Mouse (Mus musculus) macrophage (primary cell): ENCODE results near the gene C1ql3. TPM values are rescaled to one million over a fixed set of nuclear protein-coding genes. Genes with fewer than 3 reads are reported as not detected.

Source experiments
- H3K27ac ChIP-seq: fragments of 350-480 bp; formaldehyde crosslinking; 2 replicates; pipeline ENCODE4 v1.9.0; 2021
- H3K36me3 ChIP-seq: fragments of 350-480 bp; formaldehyde crosslinking; 2 replicates; pipeline ENCODE4 v1.9.0; 2021; ENCODE audit errors: inconsistent target
- H3K4me3 ChIP-seq: fragments of 350-480 bp; formaldehyde crosslinking; 2 replicates; pipeline ENCODE4 v1.9.0; 2021; ENCODE audit errors: inconsistent target
- H3K79me2 ChIP-seq: fragments of 350-480 bp; formaldehyde crosslinking; 2 replicates; pipeline ENCODE4 v1.9.0; 2021; ENCODE audit errors: inconsistent target
- WGBS: methylation state at CpG from one replicate; pipeline ENCODE4 v1.1.7; 2026; ENCODE audit warnings: inconsistent platforms; ENCODE audit not compliant: missing documents; 5-methylcytosine and 5-hydroxymethylcytosine counted together
- polyA plus RNA-seq: library from polyadenylated mRNA; stranded (reverse); fragments of 250-400 nt; gene quantifications from 3 replicates; pipeline ENCODE4 v1.2.4, GENCODE M21; 2018; ENCODE audit warnings: inconsistent platforms

Gene C1ql3
- polyA plus RNA-seq, 1 experiment from 2014 or later, result not detected

DNA sequence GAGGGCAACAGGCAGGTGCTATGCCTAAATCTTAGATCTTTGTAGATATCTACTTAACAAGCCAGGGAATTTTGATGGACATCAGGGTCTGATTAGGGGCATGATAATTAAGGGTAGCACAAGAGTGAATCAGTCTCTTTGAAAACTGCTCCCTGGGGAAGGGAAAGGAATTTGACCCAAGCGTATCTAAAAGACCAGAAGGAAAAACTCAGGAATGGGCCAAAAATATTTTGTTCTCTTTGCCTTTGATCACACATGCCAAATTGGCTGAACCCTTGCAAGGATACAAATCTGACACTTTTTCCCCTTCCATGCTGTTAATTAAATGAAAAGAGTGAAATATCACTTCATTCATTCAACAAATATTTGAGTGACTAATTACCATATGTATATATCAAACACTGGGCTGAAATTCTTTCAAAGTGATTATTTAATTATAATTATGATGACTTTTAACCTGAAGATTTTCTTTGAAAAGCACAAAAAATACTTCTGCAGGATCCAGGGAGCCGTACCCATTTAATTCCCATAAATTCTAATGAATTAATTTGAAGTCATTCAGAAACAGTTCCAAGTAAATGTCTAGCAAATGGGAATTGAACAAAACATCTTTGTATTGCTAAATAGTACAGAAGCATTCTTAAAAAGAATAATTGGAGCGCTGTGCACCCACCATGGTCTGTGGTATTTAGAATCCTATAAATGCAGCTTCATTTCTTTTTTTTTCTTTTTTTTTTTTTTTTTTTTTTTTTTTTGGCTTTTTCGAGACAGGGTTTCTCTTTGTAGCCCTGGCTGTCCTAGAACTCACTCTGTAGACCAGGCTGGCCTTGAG lies 26.5 kb downstream of the C1ql3 start:
- no peak overlapping the region for H3K27ac ChIP-seq
- no peaks in the 10 kb centered on the region for H3K79me2 ChIP-seq
- 100% methylated on average over 3 of the region's 4 CpGs for WGBS
- no peaks in the 10 kb centered on the region for H3K36me3 ChIP-seq
- H3K4me3 ChIP-seq, result no peak overlapping the region

DNA sequence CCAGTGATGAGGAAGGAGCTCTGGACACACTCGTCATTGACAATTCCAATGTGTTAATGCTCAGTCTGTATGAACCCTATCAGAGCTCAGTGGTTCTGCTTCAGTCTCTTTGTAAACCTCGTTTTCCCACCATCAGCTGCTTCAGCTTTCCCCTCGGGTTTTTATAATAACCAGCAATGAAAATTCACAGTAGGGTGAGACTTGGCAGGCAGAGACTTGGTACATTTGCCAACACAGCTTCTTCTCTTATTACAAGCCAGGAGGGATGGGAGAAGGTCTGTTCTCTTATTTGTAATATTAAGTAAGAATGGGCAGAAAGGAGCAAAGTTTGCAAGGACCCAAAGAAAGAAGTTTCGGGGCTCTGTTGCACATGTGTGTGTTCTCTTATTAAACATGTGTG lies 32.8 kb downstream of the C1ql3 start:
- H3K27ac ChIP-seq, result no peak overlapping the region
- H3K36me3 ChIP-seq, result no peaks in the 10 kb centered on the region
- no peaks in the 10 kb centered on the region for H3K79me2 ChIP-seq
- no peak overlapping the region for H3K4me3 ChIP-seq
- 85% methylated on average over 4 of the region's 4 CpGs for whole genome bisulfite sequencing

DNA sequence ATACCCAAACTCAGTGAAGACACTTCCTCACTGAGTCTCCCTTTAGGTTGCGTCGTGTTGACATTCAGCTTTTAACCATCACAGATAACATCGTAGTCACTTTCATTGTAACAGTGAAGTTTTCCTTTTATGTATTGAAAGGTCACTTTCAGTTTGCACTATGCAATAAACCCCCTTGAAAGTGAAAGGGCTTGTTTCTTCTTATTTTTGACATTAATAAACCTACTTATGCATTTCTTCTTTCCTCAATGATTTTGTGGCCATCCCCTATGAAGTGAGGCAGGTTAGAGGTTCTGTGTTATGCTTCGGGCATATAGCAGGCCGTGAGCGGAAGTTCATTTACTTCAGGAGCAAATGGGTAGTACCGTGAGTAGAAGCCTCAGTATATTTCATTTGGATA lies 34.2 kb downstream of the C1ql3 start:
- H3K27ac ChIP-seq, result no peak overlapping the region
- WGBS, result 94% methylated on average over 7 of the region's 7 CpGs
- no peak overlapping the region for H3K4me3 ChIP-seq
- no peaks in the 10 kb centered on the region for H3K36me3 ChIP-seq
- no peaks in the 10 kb centered on the region for H3K79me2 ChIP-seq

DNA sequence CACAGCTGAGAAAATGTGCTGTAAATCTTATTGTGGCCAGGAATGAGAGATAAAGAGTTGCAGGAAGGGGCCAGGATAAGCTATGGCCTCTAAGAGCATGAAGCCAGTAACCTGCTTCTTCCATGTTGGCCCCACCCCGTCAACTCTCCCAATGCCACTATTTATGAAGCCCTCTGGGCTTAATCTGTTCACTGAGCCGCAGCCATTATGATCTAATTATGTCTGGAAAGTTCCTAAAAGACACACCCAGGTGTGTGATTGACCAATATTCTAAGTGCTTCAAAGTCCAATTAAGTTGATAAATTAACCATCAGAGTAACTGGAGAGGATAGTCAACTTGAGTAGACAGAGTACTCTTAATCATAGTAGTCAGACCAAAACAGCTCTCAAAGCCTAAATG lies 37.9 kb downstream of the C1ql3 start:
- Histone ChIP-seq H3K36me3 (no peaks in the 10 kb centered on the region), H3K27ac (no peak overlapping the region), H3K79me2 (no peaks in the 10 kb centered on the region), H3K4me3 (no peak overlapping the region)
- WGBS, result 89% methylated on average over 2 of the region's 2 CpGs

DNA sequence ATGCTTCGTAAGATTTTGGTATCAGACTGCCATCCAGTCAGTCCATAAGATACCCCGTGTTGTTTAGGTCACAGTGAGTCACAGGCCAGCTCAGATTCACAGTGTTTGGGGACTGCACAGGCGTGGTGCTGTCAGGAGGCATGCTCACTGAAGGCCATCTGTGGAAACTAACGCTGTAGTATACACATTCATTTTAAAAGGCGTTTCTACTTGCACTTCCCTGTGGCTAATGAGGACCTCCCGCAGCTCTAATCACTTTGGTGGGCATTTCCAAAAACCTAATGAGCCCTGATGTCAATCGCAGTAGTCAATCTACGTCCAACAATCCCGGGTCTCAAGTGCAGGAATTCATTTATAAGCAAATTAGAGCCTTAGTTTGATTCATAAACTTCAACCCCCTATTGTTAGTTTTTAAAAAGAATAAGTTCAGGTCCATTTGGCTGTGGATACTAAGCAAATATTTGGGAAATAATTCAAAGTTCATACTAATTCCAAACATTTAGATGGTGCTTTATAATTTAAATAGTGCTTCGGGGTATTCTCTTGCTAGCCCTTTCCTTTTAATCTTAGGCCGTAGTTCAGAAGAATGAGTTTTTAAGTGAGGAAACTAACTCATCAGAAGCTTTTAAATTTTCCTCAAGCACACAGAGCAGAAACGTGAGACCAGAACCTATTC lies 41.4 kb downstream of the C1ql3 start:
- Histone ChIP-seq H3K4me3 (no peak overlapping the region), H3K79me2 (no peaks in the 10 kb centered on the region), H3K27ac (no peak overlapping the region), H3K36me3 (no peaks in the 10 kb centered on the region)
- WGBS, result 93% methylated on average over 12 of the region's 12 CpGs

DNA sequence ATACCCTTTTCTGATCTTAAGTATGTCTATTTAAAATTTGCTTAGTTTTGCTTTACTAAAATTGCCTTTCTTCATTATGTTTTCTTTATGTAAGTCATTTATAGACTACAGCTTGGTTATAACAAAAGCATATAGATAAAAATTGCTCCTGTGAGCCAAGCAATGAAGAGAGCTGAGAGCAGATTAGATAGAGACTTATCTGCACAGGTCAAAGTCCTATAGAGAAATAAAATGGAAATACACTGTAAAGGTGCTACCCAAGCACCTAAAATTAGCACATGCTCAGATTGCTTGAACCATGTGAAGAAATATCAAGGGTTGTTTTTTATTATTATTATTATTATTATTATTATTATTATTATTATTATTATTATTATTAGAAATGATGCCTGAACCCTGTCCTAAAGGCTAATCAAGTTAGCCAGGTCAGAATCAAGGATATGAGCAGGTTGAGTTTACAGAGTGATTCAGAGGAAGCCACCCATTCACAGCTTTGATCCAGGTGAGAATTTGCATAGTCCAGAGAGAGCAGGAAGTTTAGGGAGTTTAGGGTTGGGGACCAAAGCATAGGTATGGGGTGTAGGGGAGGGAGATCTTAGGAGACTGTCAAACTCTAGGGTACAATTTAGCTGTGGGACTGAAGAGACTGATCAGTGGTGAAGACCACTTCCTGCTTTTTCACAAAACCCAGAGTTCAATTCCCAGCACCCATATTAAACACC lies 54.7 kb downstream of the C1ql3 start:
- Histone ChIP-seq H3K4me3 (no peak overlapping the region), H3K27ac (no peak overlapping the region), H3K36me3 (no peaks in the 10 kb centered on the region), H3K79me2 (no peaks in the 10 kb centered on the region)

Other genes with a start within 250 kb of the C1ql3 start
- 2.4 to 15.1 TPM (median 6.4 TPM) in 3 replicates for gene Pter, start 87.8 kb downstream of the C1ql3 start, polyA plus RNA-seq